Mouse (Mus musculus) thymus, adult 2 months (tissue): ENCODE results near the gene Cmc1. TPM values are rescaled to one million over a fixed set of nuclear protein-coding genes. Genes with fewer than 3 reads are reported as not detected.

Experiments
- DNase-seq: peaks from one replicate; pipeline ENCODE4 v3.0.0; 2021
- H3K27ac ChIP-seq: fragments of 200-500 bp; 2 replicates; pipeline ENCODE4 v1.5.1; 2012; ENCODE audit warnings: low read length, control low read depth; ENCODE audit not compliant: control insufficient read depth, insufficient read depth
- H3K27me3 ChIP-seq: fragments of 200-500 bp; 2 replicates; pipeline ENCODE4 v1.6.1; 2012; ENCODE audit warnings: mild to moderate bottlenecking, low read length, moderate library complexity, mixed read lengths; ENCODE audit not compliant: control insufficient read depth, insufficient read depth
- H3K36me3 ChIP-seq: fragments of 200-500 bp; 2 replicates; pipeline ENCODE4 v1.6.1; 2012; ENCODE audit warnings: mild to moderate bottlenecking, low read length, moderate library complexity; ENCODE audit not compliant: control insufficient read depth, insufficient read depth
- H3K4me1 ChIP-seq: fragments of 200-500 bp; replicated peaks from 2 replicates; pipeline ENCODE4 v1.6.1; 2012; ENCODE audit warnings: low read length; ENCODE audit not compliant: control insufficient read depth, insufficient read depth
- H3K4me3 ChIP-seq: fragments of 200-500 bp; 2 replicates; pipeline ENCODE4 v1.5.1; 2012; ENCODE audit warnings: mild to moderate bottlenecking, low read length, control low read depth, moderate library complexity; ENCODE audit not compliant: control insufficient read depth, insufficient read depth
- CTCF ChIP-seq: fragments of 200-500 bp; IDR thresholded peaks from 2 replicates; pipeline ENCODE4 v1.5.1; 2012; ENCODE audit warnings: mild to moderate bottlenecking, control low read depth, low read length, moderate library complexity, borderline replicate concordance; ENCODE audit not compliant: control insufficient read depth, poor library complexity, insufficient read depth; ENCODE audit errors: extremely low read depth
- POLR2A ChIP-seq: fragments of 200-500 bp; IDR thresholded peaks from 2 replicates; pipeline ENCODE4 v1.6.1; 2012; ENCODE audit warnings: mild to moderate bottlenecking, low read length, control low read depth, moderate library complexity; ENCODE audit not compliant: control insufficient read depth, poor library complexity, insufficient read depth; ENCODE audit errors: extremely low read depth
- WGBS: fragments of 180-500 bp; shearing (Covaris S2); methylation state at CpG from one replicate; pipeline ENCODE4 v1.1.7; 2018; 5-methylcytosine and 5-hydroxymethylcytosine counted together
- polyA plus RNA-seq: library from polyadenylated mRNA; depleted of rRNA; stranded (reverse); fragments of >200 nt; gene quantifications from 2 replicates; pipeline ENCODE4 v1.2.3, GENCODE M21; 2012; rRNA removed

Gene Cmc1
- 1.6 and 1.9 TPM in 2 replicates for polyA plus RNA-seq

- 0 out of 2 replicates have a peak, but pooled peaks have one; percentile 66 for TF ChIP-seq CTCF
- TF ChIP-seq POLR2A, result peak; percentile 87
- DNase-seq, result peak; percentile 87
- WGBS, result under 1% methylated on average over 58 of the region's 58 CpGs
These were observed at the start of gene Cmc1 for GRCm38 (mm10) chr9:118149407-118150402. TSS of gene Cmc1 (minus strand) at chr9:118150177.

DNA sequence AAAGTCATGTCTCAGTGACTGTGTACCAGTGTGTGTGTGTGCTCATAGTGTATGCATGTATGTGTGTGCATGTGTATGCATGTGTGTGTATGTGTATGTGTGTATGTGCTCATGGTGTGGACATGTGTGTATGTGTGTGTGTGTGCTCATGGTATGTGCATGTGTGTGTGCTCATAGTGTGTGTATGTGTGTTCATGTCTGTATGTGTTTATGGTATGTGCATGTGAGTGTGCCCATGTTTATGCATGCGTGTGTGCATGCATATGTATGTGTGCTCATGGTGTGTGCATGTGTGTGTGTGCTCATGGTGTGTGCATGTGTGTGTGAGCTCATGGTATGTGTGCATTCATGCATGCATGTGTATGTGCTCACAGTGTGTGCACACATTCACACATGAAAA, 48.6 kb upstream of the Cmc1 start:
- Histone ChIP-seq H3K4me1 (peaks cover 3% of the 10 kb centered on the region), H3K27me3 (no peaks in the 10 kb centered on the region), H3K27ac (no peak overlapping the region), H3K36me3 (no peaks in the 10 kb centered on the region), H3K4me3 (no peak overlapping the region)
- WGBS, result 97% methylated on average over 1 of the region's 1 CpGs
- DNase-seq, result no peak
- TF ChIP-seq CTCF (no peak), POLR2A (no peak)

More at GRCm38 (mm10) chr9:118149407-118150402, at the start of gene Cmc1:
- Histone ChIP-seq H3K27me3 (no peaks in the 10 kb centered on the region), H3K27ac (peak within 1 kb of the TSS; percentile 43), H3K4me3 (peak within 1 kb of the TSS; percentile 85), H3K36me3 (no peaks in the 10 kb centered on the region), H3K4me1 (peaks cover 10% of the 10 kb centered on the region)

- H3K27ac ChIP-seq, result no peak overlapping the region
- peak; percentile 48 for DNase-seq
These were observed 46.8 kb upstream of the Cmc1 start for GRCm38 (mm10) chr9:118196661-118197390.

GRCm38 (mm10) chr9:118193263-118193662, 43.3 kb upstream of the Cmc1 start:
- Histone ChIP-seq H3K4me1 (peaks cover 3% of the 10 kb centered on the region), H3K36me3 (no peaks in the 10 kb centered on the region), H3K27me3 (no peaks in the 10 kb centered on the region), H3K27ac (no peak overlapping the region), H3K4me3 (no peak overlapping the region)
- no peak for DNase-seq
- TF ChIP-seq POLR2A, result no peak
- TF ChIP-seq CTCF, result no peak
- WGBS, result 100% methylated on average over 1 of the region's 1 CpGs

More at GRCm38 (mm10) chr9:118196661-118197390, 46.8 kb upstream of the Cmc1 start:
- Histone ChIP-seq H3K27me3 (no peaks in the 10 kb centered on the region), H3K36me3 (no peaks in the 10 kb centered on the region), H3K4me1 (peaks cover 3% of the 10 kb centered on the region), H3K4me3 (no peak overlapping the region)
- WGBS, result 46% methylated on average over 9 of the region's 9 CpGs
- TF ChIP-seq CTCF (no peak), POLR2A (no peak)

DNA sequence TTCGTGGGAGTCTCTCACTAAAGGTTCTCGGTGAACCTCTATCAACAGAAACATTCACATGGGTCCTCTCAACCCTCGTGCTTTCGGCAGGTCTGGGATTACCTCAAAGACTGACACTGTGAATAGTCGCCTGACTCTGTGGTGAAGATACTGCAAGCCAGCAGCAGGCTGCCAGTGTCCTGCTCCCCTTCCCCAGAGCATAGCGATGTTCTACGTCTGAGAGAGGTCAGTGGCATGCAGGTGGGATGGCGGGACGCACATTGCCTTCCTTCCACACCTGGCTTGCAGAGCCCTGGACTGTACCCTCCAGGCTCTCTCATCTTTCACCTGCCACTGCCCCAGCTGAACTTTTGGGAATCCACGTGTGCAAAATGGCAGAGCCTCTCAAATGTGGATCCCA, 41.3 kb upstream of the Cmc1 start:
- no peaks in the 10 kb centered on the region for H3K4me1 ChIP-seq
- DNase-seq, result no peak
- no peak overlapping the region for H3K4me3 ChIP-seq
- WGBS, result 79% methylated on average over 10 of the region's 10 CpGs
- H3K27me3 ChIP-seq, result no peaks in the 10 kb centered on the region
- no peak for TF ChIP-seq CTCF
- TF ChIP-seq POLR2A, result no peak
- no peak overlapping the region for H3K27ac ChIP-seq
- no peaks in the 10 kb centered on the region for H3K36me3 ChIP-seq

- Histone ChIP-seq H3K4me1 (no peaks in the 10 kb centered on the region), H3K27ac (no peak overlapping the region), H3K27me3 (no peaks in the 10 kb centered on the region), H3K36me3 (no peaks in the 10 kb centered on the region), H3K4me3 (no peak overlapping the region)
- WGBS, result 95% methylated on average over 6 of the region's 6 CpGs
- DNase-seq, result no peak
- TF ChIP-seq CTCF, result no peak
- TF ChIP-seq POLR2A, result no peak
These were observed 38.4 kb upstream of the Cmc1 start for GRCm38 (mm10) chr9:118188374-118188773.
